Mouse (Mus musculus) forebrain, postnatal 0 days (tissue): Measurements from ENCODE around the gene Ccdc81. TPM values are rescaled to one million over a fixed set of nuclear protein-coding genes. Genes with fewer than 3 reads are reported as not detected.
A peak's percentile ranks its signal among the peaks of the same experiment; 100 is the strongest.

Experiments
- ATAC-seq: fragments of 200-750 bp; cut with Nextera tagmentation; 2 replicates; pipeline ENCODE4 v1.8.0; 2017; ENCODE audit warnings: mild to moderate bottlenecking, moderate library complexity
- DNase-seq: peaks from one replicate; pipeline ENCODE4 v3.0.0-alpha.2; 2015
- H3K27ac ChIP-seq: fragments of 300-500 bp; sonication (generic); 2 replicates; pipeline ENCODE4 v1.5.1; 2014; ENCODE audit warnings: low read depth, mild to moderate bottlenecking, antibody characterized with exemption, low read length, moderate library complexity, mixed read lengths
- H3K27me3 ChIP-seq: fragments of 300-500 bp; sonication (generic); 2 replicates; pipeline ENCODE4 v1.6.1; 2014; ENCODE audit warnings: mild to moderate bottlenecking, low read length, mixed read lengths; ENCODE audit not compliant: insufficient read depth
- H3K36me3 ChIP-seq: fragments of 300-500 bp; sonication (generic); 2 replicates; pipeline ENCODE4 v1.6.1; 2014; ENCODE audit warnings: mild to moderate bottlenecking, moderate library complexity; ENCODE audit not compliant: insufficient read depth
- H3K4me1 ChIP-seq: fragments of 300-500 bp; sonication (generic); 2 replicates; pipeline ENCODE4 v1.6.1; 2014; ENCODE audit warnings: antibody characterized with exemption; ENCODE audit not compliant: insufficient read depth
- H3K4me2 ChIP-seq: fragments of 300-500 bp; sonication (generic); 2 replicates; pipeline ENCODE4 v1.6.1; 2014; ENCODE audit warnings: low read depth, mild to moderate bottlenecking, moderate library complexity
- H3K4me3 ChIP-seq: fragments of 300-500 bp; sonication (generic); 2 replicates; pipeline ENCODE4 v1.5.1; 2014; ENCODE audit warnings: low read depth, low read length, mixed read lengths
- H3K9ac ChIP-seq: fragments of 300-500 bp; sonication (generic); 2 replicates; pipeline ENCODE4 v1.6.1; 2014; ENCODE audit warnings: mild to moderate bottlenecking
- H3K9me3 ChIP-seq: fragments of 300-500 bp; sonication (generic); 2 replicates; pipeline ENCODE4 v1.6.1; 2016; ENCODE audit warnings: low read length
- CTCF ChIP-seq: sonication (generic); IDR thresholded peaks from 2 replicates; pipeline ENCODE4 v1.5.1; 2016; ENCODE audit warnings: antibody characterized with exemption, control low read depth, low read depth
- WGBS: fragments of 180-500 bp; shearing (Covaris S2); extraction: QIAGEN DNeasy Blood & Tissue Kit; methylation state at CpG from one replicate; pipeline ENCODE4 v1.1.7; 2014; 5-methylcytosine and 5-hydroxymethylcytosine counted together
- polyA plus RNA-seq: library from polyadenylated mRNA; unstranded; fragments of >200 nt; fragmentation: Nextera tagmentation; extraction: Ambion mirVana; gene quantifications from 2 replicates; pipeline ENCODE4 v1.2.1, GENCODE M21; 2015
- total RNA-seq: library from RNA; depleted of rRNA; stranded (reverse); fragments of >200 nt; gene quantifications from 2 replicates; pipeline ENCODE4 v1.2.3, GENCODE M21; 2014

The Ccdc81 gene
- total and polyA plus RNA-seq, 2 experiments from 2014 or later = 1.2 to 1.5 TPM

GRCm38 (mm10) chr7:89850510-89850909 is 52.9 kb downstream of the Ccdc81 start:
- Histone ChIP-seq H3K4me3 (no peak overlapping the region), H3K4me2 (no peak overlapping the region), H3K27me3 (no peaks in the 10 kb centered on the region), H3K27ac (no peak overlapping the region), H3K4me1 (no peaks in the 10 kb centered on the region), H3K9me3 (no peaks in the 10 kb centered on the region), H3K36me3 (no peaks in the 10 kb centered on the region), H3K9ac (no peak overlapping the region)
- TF ChIP-seq CTCF = no peak
- 86% methylated on average over 3 of the region's 3 CpGs for WGBS
- ATAC-seq (no peak), DNase-seq (no peak)

- H3K27ac ChIP-seq = no peak overlapping the region
- H3K4me3 ChIP-seq = no peak overlapping the region
- ATAC-seq = no peak
- no peak overlapping the region for H3K9ac ChIP-seq
- no peak overlapping the region for H3K4me2 ChIP-seq
- no peaks in the 10 kb centered on the region for H3K36me3 ChIP-seq
- no peak for DNase-seq
- no peaks in the 10 kb centered on the region for H3K4me1 ChIP-seq
- WGBS = 49% methylated on average over 4 of the region's 4 CpGs
- TF ChIP-seq CTCF = no peak
- no peaks in the 10 kb centered on the region for H3K9me3 ChIP-seq
- H3K27me3 ChIP-seq = no peaks in the 10 kb centered on the region
Observed at GRCm38 (mm10) chr7:89845669-89846068, 57.8 kb downstream of the Ccdc81 start.

- Histone ChIP-seq H3K4me1 (no peaks in the 10 kb centered on the region), H3K4me3 (no peak overlapping the region), H3K27me3 (no peaks in the 10 kb centered on the region), H3K36me3 (no peaks in the 10 kb centered on the region), H3K9me3 (no peaks in the 10 kb centered on the region), H3K27ac (no peak overlapping the region), H3K4me2 (no peak overlapping the region), H3K9ac (no peak overlapping the region)
- no peak for ATAC-seq
- WGBS = 26% methylated on average over 6 of the region's 6 CpGs
- no peak for DNase-seq
- peak; percentile 64 for TF ChIP-seq CTCF
Observed at GRCm38 (mm10) chr7:89843533-89843932, 59.9 kb downstream of the Ccdc81 start.

GRCm38 (mm10) chr7:89843121-89843520 is 60.3 kb downstream of the Ccdc81 start:
- no peak for TF ChIP-seq CTCF
- Histone ChIP-seq H3K4me2 (no peak overlapping the region), H3K9ac (no peak overlapping the region), H3K27me3 (no peaks in the 10 kb centered on the region), H3K4me1 (no peaks in the 10 kb centered on the region), H3K36me3 (no peaks in the 10 kb centered on the region), H3K9me3 (no peaks in the 10 kb centered on the region), H3K27ac (no peak overlapping the region), H3K4me3 (no peak overlapping the region)
- ATAC-seq (no peak), DNase-seq (no peak)
- WGBS = 59% methylated on average over 6 of the region's 6 CpGs

- no peak for TF ChIP-seq CTCF
- H3K27me3 ChIP-seq = no peaks in the 10 kb centered on the region
- no peaks in the 10 kb centered on the region for H3K4me1 ChIP-seq
- H3K36me3 ChIP-seq = no peaks in the 10 kb centered on the region
- ATAC-seq (no peak; the same call in none of the 2 replicates), DNase-seq (no peak)
- H3K9me3 ChIP-seq = no peaks in the 10 kb centered on the region
- H3K4me2 ChIP-seq = no peak overlapping the region
- H3K4me3 ChIP-seq = no peak overlapping the region
- no peak overlapping the region for H3K27ac ChIP-seq
- 91% methylated on average over 5 of the region's 5 CpGs for WGBS
- no peak overlapping the region for H3K9ac ChIP-seq
Observed at GRCm38 (mm10) chr7:89842404-89842715, 61.1 kb downstream of the Ccdc81 start.

- peak; percentile 96 for DNase-seq
- H3K27ac ChIP-seq = no peak overlapping the region
- no peaks in the 10 kb centered on the region for H3K36me3 ChIP-seq
- H3K9ac ChIP-seq = no peak overlapping the region
- peak; percentile 93 for TF ChIP-seq CTCF
- H3K27me3 ChIP-seq = no peaks in the 10 kb centered on the region
- no peaks in the 10 kb centered on the region for H3K9me3 ChIP-seq
- WGBS = 35% methylated on average over 15 of the region's 15 CpGs
- peak; percentile 91 for ATAC-seq
- H3K4me1 ChIP-seq = no peaks in the 10 kb centered on the region
- no peak overlapping the region for H3K4me3 ChIP-seq
- no peak overlapping the region for H3K4me2 ChIP-seq
Observed at GRCm38 (mm10) chr7:89841670-89842403, 61.6 kb downstream of the Ccdc81 start.

- Histone ChIP-seq H3K4me1 (no peaks in the 10 kb centered on the region), H3K36me3 (no peaks in the 10 kb centered on the region), H3K9me3 (no peaks in the 10 kb centered on the region), H3K27ac (no peak overlapping the region), H3K27me3 (no peaks in the 10 kb centered on the region), H3K4me3 (no peak overlapping the region), H3K4me2 (no peak overlapping the region), H3K9ac (no peak overlapping the region)
- DNase-seq (no peak), ATAC-seq (no peak)
- no peak for TF ChIP-seq CTCF
- WGBS = 82% methylated on average over 8 of the region's 8 CpGs
Observed at GRCm38 (mm10) chr7:89839721-89840120, 63.7 kb downstream of the Ccdc81 start.
